Mouse (Mus musculus) lung, embryonic 16.5 days (tissue): ENCODE measurements around the gene Tax1bp3. TPM values are rescaled to one million over a fixed set of nuclear protein-coding genes. Genes with fewer than 3 reads are reported as not detected.

Experiments used
- ATAC-seq: fragments of 200-750 bp; cut with Nextera tagmentation; 2 replicates; pipeline ENCODE4 v1.8.0; 2017; ENCODE audit warnings: low read depth, mild to moderate bottlenecking, moderate library complexity
- H3K27ac ChIP-seq: fragments of 300-500 bp; sonication (generic); 2 replicates; pipeline ENCODE4 v1.5.1; 2014; ENCODE audit warnings: mild to moderate bottlenecking, control low read depth, low read length
- H3K27me3 ChIP-seq: fragments of 300-500 bp; sonication (generic); 2 replicates; pipeline ENCODE4 v1.6.1; 2014; ENCODE audit warnings: low read depth, low read length, mixed read lengths; ENCODE audit not compliant: control insufficient read depth, insufficient read depth
- H3K36me3 ChIP-seq: fragments of 300-500 bp; sonication (generic); 2 replicates; pipeline ENCODE4 v1.6.1; 2014; ENCODE audit warnings: low read length; ENCODE audit not compliant: control insufficient read depth, insufficient read depth
- H3K4me1 ChIP-seq: fragments of 300-500 bp; sonication (generic); replicated peaks from 2 replicates; pipeline ENCODE4 v1.6.1; 2014; ENCODE audit warnings: low read length, mixed read lengths; ENCODE audit not compliant: control insufficient read depth, insufficient read depth
- H3K4me2 ChIP-seq: fragments of 300-500 bp; sonication (generic); 2 replicates; pipeline ENCODE4 v1.6.1; 2014; ENCODE audit warnings: low read depth, low read length, control low read depth
- H3K4me3 ChIP-seq: fragments of 300-500 bp; sonication (generic); 2 replicates; pipeline ENCODE4 v1.5.1; 2014; ENCODE audit warnings: mild to moderate bottlenecking, low read length, control low read depth
- H3K9ac ChIP-seq: fragments of 300-500 bp; sonication (generic); 2 replicates; pipeline ENCODE4 v1.6.1; 2014; ENCODE audit warnings: low read length, control low read depth
- H3K9me3 ChIP-seq: fragments of 300-500 bp; sonication (generic); 2 replicates; pipeline ENCODE4 v1.6.1; 2016; ENCODE audit warnings: low read length; ENCODE audit not compliant: control insufficient read depth
- WGBS: fragments of 180-500 bp; shearing (Covaris S2); extraction: QIAGEN DNeasy Blood & Tissue Kit; methylation state at CpG from one replicate; pipeline ENCODE4 v1.1.7; 2014; 5-methylcytosine and 5-hydroxymethylcytosine counted together
- polyA plus RNA-seq: library from polyadenylated mRNA; unstranded; fragments of >200 nt; fragmentation: Nextera tagmentation; extraction: Ambion mirVana; gene quantifications from 2 replicates; pipeline ENCODE4 v1.2.1, GENCODE M21; 2015

The Tax1bp3 gene
- polyA plus RNA-seq, 1 experiment from 2014 or later, result 275 TPM

DNA sequence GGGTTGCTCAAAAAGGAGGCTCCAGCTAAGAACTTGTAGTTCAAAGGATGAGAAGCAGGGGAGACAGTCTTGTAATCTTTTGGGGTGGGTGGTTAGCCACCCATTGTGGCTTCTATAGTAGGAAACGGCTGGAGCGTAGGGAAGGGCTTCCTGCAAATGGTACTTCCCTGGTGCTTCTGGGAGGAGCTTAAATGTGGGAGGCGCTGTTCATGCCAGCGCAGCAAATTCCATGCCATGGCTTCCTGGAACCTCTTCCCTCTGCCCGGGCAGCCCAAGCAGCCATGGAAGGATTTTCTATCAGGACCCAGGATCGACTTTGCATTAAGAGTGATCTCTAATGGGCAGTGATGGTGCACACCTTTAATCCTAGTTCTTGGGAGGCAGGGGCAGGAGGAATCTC lies 8.3 kb upstream of the Tax1bp3 start:
- no peak overlapping the region for H3K27ac ChIP-seq
- H3K9me3 ChIP-seq, result no peaks in the 10 kb centered on the region
- WGBS, result 69% methylated on average over 6 of the region's 6 CpGs
- peaks cover 19% of the 10 kb centered on the region for H3K4me1 ChIP-seq
- H3K9ac ChIP-seq, result no peak overlapping the region
- H3K36me3 ChIP-seq, result no peaks in the 10 kb centered on the region
- no peak overlapping the region for H3K4me3 ChIP-seq
- H3K4me2 ChIP-seq, result no peak overlapping the region
- H3K27me3 ChIP-seq, result no peaks in the 10 kb centered on the region
- no peak for ATAC-seq

DNA sequence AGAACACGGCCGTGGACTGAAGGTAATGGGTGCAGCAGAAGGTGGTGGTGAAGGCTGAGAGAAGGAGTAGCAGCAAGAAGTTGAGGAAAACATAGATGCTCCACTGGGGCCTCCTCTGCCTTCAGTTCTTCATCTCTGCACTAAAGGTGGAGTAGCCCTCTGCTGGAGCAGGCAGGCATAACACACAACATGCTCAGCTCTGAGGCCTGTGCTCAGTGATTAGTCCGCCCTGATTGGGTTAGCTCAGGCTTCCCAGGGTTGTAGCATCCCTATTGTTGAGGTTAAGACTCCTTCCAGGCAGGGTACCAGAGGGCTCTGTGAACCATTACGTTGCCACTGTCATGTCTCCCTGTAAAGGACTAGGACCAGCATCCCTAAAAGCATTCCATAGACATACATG lies 7.7 kb upstream of the Tax1bp3 start:
- Histone ChIP-seq H3K4me1 (peaks cover 19% of the 10 kb centered on the region), H3K4me2 (no peak overlapping the region), H3K27ac (no peak overlapping the region), H3K36me3 (0 out of 2 replicates have a peak, but pooled peaks cover 2% of the 10 kb centered on the region), H3K27me3 (no peaks in the 10 kb centered on the region), H3K4me3 (no peak overlapping the region), H3K9ac (no peak overlapping the region), H3K9me3 (no peaks in the 10 kb centered on the region)
- no peak for ATAC-seq
- WGBS, result 43% methylated on average over 4 of the region's 4 CpGs

DNA sequence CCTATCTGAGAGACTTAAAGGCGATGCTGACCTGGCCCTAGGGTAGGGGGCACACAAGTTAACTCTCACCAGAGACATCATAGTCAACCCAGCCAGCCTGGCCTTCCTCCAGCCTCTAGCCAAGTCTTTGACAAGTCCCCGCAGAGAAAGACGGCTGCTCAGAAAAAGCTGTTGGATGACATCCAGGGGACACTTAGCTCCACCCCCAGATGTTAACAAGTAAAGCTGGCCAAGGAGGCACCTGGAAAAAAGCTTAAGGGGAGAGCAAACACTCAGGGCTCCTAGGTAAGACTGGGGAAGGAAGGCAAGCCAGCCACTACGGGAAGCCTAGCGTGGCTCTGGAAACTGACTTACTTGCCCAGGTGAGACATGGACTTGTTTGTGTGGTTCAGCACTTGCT lies 4.7 kb upstream of the Tax1bp3 start:
- Histone ChIP-seq H3K36me3 (0 out of 2 replicates have a peak, but pooled peaks cover 5% of the 10 kb centered on the region), H3K4me2 (peak overlapping the region; percentile 21; the same call in 1 of the 2 replicates), H3K27ac (peak overlapping the region; percentile 81), H3K9ac (no peak overlapping the region), H3K9me3 (no peaks in the 10 kb centered on the region), H3K4me1 (peaks cover 33% of the 10 kb centered on the region), H3K27me3 (no peaks in the 10 kb centered on the region), H3K4me3 (no peak overlapping the region)
- peak; percentile 16; the same call in 1 of the 2 replicates for ATAC-seq
- WGBS, result 20% methylated on average over 5 of the region's 5 CpGs

DNA sequence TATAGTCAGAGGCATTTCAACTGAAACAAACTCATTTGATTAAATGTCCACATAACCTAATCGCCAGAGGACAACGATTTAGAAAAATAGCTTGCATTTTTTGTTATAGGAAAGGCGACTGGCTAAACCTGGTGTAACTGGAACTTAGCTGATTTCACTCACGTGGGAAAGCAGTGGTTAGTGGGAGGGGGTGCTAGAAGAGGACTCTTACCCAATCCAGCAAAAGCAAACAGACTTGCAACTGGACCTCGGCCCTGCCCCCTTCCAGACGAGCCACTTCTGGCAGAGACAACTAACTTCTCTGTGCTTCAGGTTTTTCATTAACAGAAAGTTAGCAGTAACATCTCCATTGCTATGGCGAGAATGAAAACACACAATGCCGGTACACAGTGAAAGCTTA lies 1.3 kb upstream of the Tax1bp3 start:
- peak overlapping the region; percentile 83 for H3K4me3 ChIP-seq
- peak overlapping the region; percentile 73 for H3K4me2 ChIP-seq
- 24% methylated on average over 8 of the region's 8 CpGs for WGBS
- H3K36me3 ChIP-seq, result peaks cover 5% of the 10 kb centered on the region; the same call in 1 of the 2 replicates
- ATAC-seq, result no peak
- H3K27ac ChIP-seq, result peak overlapping the region; percentile 87
- peak overlapping the region; percentile 95 for H3K9ac ChIP-seq
- no peaks in the 10 kb centered on the region for H3K9me3 ChIP-seq
- peaks cover 40% of the 10 kb centered on the region for H3K4me1 ChIP-seq
- no peaks in the 10 kb centered on the region for H3K27me3 ChIP-seq

DNA sequence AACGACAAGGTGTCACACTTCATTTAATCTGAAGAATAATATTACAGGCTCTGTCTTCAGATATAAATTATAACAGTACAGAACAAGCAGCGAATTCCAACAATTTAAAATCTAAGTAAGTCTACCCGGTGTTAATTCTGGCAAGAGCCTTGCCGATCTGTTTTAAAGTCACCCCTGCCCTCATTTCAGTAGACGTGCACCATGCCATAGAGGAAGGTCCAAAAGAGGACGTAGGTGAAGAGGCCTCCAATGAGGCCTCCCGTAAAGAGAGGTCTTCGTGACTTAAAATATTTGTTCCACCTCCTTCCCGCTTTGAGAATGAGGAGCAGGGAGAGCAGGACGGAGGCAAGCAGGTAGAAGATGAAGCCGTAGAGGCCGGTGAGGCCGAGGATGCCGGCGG lies 697 bp upstream of the Tax1bp3 start:
- Histone ChIP-seq H3K9ac (peak overlapping the region; percentile 95), H3K27me3 (no peaks in the 10 kb centered on the region), H3K9me3 (no peaks in the 10 kb centered on the region), H3K4me3 (peak overlapping the region; percentile 83), H3K27ac (peak overlapping the region; percentile 87), H3K4me1 (peaks cover 40% of the 10 kb centered on the region), H3K4me2 (peak overlapping the region; percentile 73), H3K36me3 (peaks cover 8% of the 10 kb centered on the region; the same call in 1 of the 2 replicates)
- WGBS, result under 1% methylated on average over 15 of the region's 15 CpGs
- ATAC-seq, result no peak

DNA sequence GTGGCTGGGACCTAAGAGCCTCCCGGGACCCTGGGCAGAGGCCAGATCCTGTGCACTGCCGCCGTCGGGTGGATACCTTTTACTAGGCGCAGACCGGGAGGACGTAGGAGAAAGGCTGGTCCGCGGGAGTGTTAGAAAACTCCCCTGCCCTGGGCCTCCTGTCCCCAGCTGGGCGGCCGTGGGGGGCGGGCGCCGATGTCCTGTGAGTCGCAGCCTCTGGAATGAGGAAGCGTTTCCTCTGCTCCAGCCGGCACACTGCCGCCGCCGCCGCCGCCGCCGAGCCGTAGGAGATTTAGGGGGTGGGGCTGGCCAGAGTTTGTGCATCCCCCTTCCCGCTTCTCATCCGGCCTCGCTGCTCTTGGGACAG lies 609 bp downstream of the Tax1bp3 start:
- ATAC-seq, result peak; percentile 91
- H3K4me3 ChIP-seq, result peak overlapping the region; percentile 83
- WGBS, result under 1% methylated on average over 28 of the region's 28 CpGs
- peaks cover 27% of the 10 kb centered on the region for H3K4me1 ChIP-seq
- peaks cover 12% of the 10 kb centered on the region; the same call in 1 of the 2 replicates for H3K36me3 ChIP-seq
- H3K9me3 ChIP-seq, result no peaks in the 10 kb centered on the region
- no peaks in the 10 kb centered on the region for H3K27me3 ChIP-seq
- H3K27ac ChIP-seq, result peak overlapping the region; percentile 99
- H3K9ac ChIP-seq, result peak overlapping the region; percentile 88
- H3K4me2 ChIP-seq, result peak overlapping the region; percentile 77

DNA sequence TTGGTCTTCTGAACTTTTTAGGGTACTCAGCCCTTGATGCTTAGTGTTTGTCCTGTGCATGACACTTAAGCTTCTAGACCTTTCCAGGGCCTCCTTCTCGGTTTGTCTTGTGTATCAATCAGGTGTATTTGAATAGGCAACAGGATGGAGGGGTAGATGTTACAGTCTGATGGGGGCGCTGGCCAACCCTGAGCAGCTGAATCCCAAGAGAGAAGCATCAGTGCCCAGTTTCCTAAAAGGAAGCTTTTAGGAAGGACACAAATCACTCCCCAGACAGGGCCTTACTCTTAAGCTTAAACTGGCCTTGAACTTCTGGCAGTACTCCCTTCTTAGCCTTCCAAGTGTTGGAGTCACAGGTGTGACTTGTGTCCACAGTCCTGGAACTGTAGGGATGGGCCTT lies 1.0 kb downstream of the Tax1bp3 start:
- Histone ChIP-seq H3K9me3 (no peaks in the 10 kb centered on the region), H3K27ac (peak overlapping the region; percentile 99), H3K4me2 (peak overlapping the region; percentile 77), H3K9ac (peak overlapping the region; percentile 88), H3K36me3 (peaks cover 12% of the 10 kb centered on the region; the same call in 1 of the 2 replicates), H3K4me3 (peak overlapping the region; percentile 83), H3K27me3 (no peaks in the 10 kb centered on the region), H3K4me1 (peaks cover 24% of the 10 kb centered on the region)
- ATAC-seq, result no peak
- WGBS, result 2% methylated on average over 2 of the region's 2 CpGs

DNA sequence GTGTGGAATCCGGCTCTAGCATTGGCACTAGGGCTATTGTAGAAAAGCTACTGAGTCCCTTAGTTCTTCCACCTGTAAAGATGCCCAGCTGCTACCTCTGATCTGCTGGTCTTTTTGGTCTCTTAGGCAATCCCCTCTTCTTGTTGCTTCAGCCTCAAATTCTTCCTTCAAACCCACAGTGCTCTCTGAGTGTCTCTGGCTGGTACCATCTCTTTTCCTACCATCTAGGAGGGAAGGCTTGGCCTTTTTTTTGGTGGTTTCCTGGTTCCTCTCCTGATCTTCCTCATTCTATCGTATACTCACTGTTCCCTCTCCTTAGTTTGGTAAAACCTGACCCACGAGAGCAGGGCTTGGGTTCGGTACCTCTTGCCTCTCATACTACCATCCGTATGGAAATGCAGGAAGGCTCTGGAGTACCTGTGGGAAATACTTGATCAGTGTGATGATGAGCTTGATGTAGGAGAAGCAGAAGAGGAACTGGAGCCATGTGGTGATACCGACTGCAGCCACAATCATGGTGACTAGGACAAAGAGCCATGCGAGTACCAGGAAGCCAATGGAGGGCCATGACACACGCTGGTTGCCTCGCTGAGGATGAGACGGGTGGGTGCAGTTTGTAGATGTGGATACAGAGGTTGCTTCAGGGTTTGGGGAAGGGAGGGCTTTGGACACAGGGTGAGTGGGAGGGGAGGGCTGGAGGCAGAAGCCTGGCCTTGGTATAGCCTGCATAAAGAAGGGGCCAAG lies 9.2 kb downstream of the Tax1bp3 start:
- Histone ChIP-seq H3K27me3 (no peaks in the 10 kb centered on the region), H3K9me3 (no peaks in the 10 kb centered on the region), H3K9ac (no peak overlapping the region), H3K4me3 (no peak overlapping the region), H3K27ac (no peak overlapping the region), H3K4me1 (no peaks in the 10 kb centered on the region), H3K4me2 (no peak overlapping the region), H3K36me3 (peaks cover 19% of the 10 kb centered on the region)
- WGBS, result 85% methylated on average over 10 of the region's 10 CpGs
- ATAC-seq, result 0 out of 2 replicates have a peak, but pooled peaks have one; percentile 5

DNA sequence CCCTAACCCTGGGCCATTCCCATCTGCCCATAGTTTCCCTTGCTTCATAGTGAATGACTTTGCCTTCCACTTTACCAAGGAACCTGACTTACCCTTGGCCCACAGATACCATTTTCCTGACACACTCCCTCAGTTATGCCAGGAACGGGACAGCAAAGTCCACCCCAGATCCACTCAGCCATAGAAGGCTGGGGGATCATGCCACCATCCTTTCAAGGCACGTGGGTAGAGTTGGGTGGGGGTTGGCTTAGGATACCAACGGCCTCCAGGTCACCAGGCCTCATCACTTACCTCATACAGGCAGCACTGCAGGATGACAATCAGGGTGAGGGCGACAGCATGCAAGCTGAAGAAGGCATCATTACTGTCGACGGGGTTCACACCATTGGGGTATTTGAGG lies 10.3 kb downstream of the Tax1bp3 start:
- Histone ChIP-seq H3K4me1 (no peaks in the 10 kb centered on the region), H3K27ac (no peak overlapping the region), H3K9me3 (no peaks in the 10 kb centered on the region), H3K4me3 (no peak overlapping the region), H3K4me2 (no peak overlapping the region), H3K36me3 (peaks cover 17% of the 10 kb centered on the region), H3K27me3 (no peaks in the 10 kb centered on the region), H3K9ac (no peak overlapping the region)
- ATAC-seq, result no peak
- WGBS, result 79% methylated on average over 6 of the region's 6 CpGs
